In the genomic region with DNA sequence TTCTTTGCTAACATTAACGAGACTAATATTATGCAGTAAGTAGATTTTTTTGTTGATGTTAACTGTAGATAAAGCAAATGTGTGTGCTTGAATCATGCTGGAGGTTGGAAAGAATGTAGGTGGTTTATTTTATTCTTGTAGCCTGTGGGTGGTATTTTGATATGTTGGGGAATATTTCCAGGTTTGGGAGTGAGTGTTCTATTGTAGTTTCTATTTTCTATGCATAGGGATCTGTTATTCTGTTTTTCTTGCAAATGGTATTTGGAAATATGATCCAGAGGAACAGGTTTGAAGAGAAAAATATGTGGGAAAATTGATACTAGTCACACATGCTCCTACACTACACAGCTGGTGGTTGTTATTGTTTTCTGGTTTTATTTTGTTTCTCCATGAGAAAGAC, we compare ENCODE assay signal across 22 mouse cellular contexts.
"Had no signal": no experiment of that assay in that cellular context is flagged by ENCODE, and none has a peak within 500 bp of the region (broad histone marks: within the 10 kb centered on the region; RNA-seq: fewer than 3 reads in every experiment).

No protein-coding gene starts in this region.

- DNase-seq: gastrocnemius, adult 2 months; gastrocnemius, postnatal 10 days; gastrocnemius, postnatal 25 days; heart, adult 18-20 months; heart, postnatal 10 days; heart, postnatal 4 days; kidney, adult 18-20 months; kidney, adult 8-10 months; kidney, postnatal 10 days; kidney, postnatal 25 days; kidney, postnatal 4 days; liver; liver, embryonic 13.5 days had no signal

- H3K27ac ChIP-seq: gastrocnemius, adult 2 months; heart, embryonic 10.5 days; hindbrain, embryonic 10.5 days; hindbrain, embryonic 12.5 days; hindbrain, embryonic 14.5 days; intestine, embryonic 15.5 days; left cerebral cortex, adult 2 months; limb, embryonic 10.5 days; limb, embryonic 12.5 days; liver, embryonic 13.5 days had no signal

- H3K4me3 ChIP-seq: gastrocnemius, adult 2 months; heart, embryonic 10.5 days; heart, embryonic 12.5 days; hindbrain, embryonic 10.5 days; hindbrain, embryonic 12.5 days; intestine, embryonic 15.5 days; left cerebral cortex, adult 2 months; limb, embryonic 10.5 days; limb, embryonic 12.5 days; liver, embryonic 13.5 days had no signal
